ENCODE assay signal across 19 mouse cellular contexts in the genomic region with DNA sequence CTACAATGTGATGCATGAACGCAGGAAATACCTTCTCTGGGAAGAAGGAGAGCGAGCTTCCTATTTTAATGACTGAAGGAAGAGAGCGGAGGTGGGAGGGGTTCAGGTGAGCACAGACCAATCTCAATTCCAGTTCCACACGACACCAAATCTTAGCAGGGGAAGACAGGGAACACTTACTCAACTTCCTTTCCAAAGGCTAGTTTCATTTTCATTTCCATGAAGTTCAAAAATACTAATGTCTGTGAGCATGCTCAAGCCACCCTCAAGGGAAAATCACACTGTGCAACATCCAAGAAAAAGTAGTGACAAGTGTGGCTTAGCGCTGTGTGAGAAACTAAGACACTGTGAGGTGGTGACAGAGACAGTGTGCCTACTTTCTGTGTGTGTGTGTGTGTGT. TPM values are rescaled to one million over a fixed set of nuclear protein-coding genes. Genes with fewer than 3 reads are reported as not detected.
A peak's percentile ranks its signal among the peaks of the same experiment; 100 is the strongest.
DNase-seq lines count a peak whose midpoint lies in the region; ATAC-seq and TF ChIP-seq lines count a peak whose summit lies in the region.
"Had no signal": no experiment of that assay in that cellular context is flagged by ENCODE, and none has a peak within 500 bp of the region (broad histone marks: within the 10 kb centered on the region; RNA-seq: fewer than 3 reads in every experiment).

No protein-coding gene starts in this region.

- peaks cover 12% of the 10 kb centered on the region for H3K36me3 ChIP-seq in liver, embryonic 16.5 days (ENCODE audit: control insufficient read depth, insufficient read depth)
- H3K36me3 ChIP-seq in liver, embryonic 11.5 days (ENCODE audit: control insufficient read depth, insufficient read depth, low read length) = peaks cover 9% of the 10 kb centered on the region

- H3K4me1 ChIP-seq in liver, embryonic 16.5 days (ENCODE audit: control insufficient read depth, low read depth, low read length) = peaks cover 8% of the 10 kb centered on the region
- H3K4me1 ChIP-seq in liver, embryonic 11.5 days (replicated peaks; ENCODE audit: control insufficient read depth, insufficient read depth, low read length) = no peaks in the 10 kb centered on the region
- H3K4me1 ChIP-seq: midbrain, embryonic 13.5 days; neural tube, embryonic 13.5 days had no signal

- H3K27me3 ChIP-seq in liver, embryonic 16.5 days (ENCODE audit: control insufficient read depth, insufficient read depth, low read depth, low read length) = no peaks in the 10 kb centered on the region
- H3K27me3 ChIP-seq in liver, embryonic 11.5 days (replicated peaks; ENCODE audit: control insufficient read depth, insufficient read depth, low read length) = no peaks in the 10 kb centered on the region
- H3K27me3 ChIP-seq: CH12.LX; heart, embryonic 15.5 days; limb, embryonic 12.5 days; midbrain, embryonic 13.5 days; neural tube, embryonic 13.5 days had no signal

- DNase-seq in gastrocnemius, adult 2 months = no peak
- DNase-seq in gastrocnemius, postnatal 14 days = no peak
- DNase-seq in liver, embryonic 11.5 days (ENCODE audit: low spot score) = no peak
- peak; percentile 55 for DNase-seq in induced T-regulatory cell, adult 2 months (ENCODE audit: low read depth)
- no peak for DNase-seq in layer of hippocampus, adult 11-12 months (ENCODE audit: low spot score)
- DNase-seq in adrenal gland, postnatal 25 days = no peak
- DNase-seq: cerebellum, adult 9-10 months; kidney, postnatal 4 days; lung, adult 2 months; lung, postnatal 4 days; right cerebral cortex, adult 18-20 months; thymus, postnatal 25 days had no signal

- H3K4me2 ChIP-seq in liver, embryonic 16.5 days (ENCODE audit: low read depth, low read length) = no peak overlapping the region
- no peak overlapping the region for H3K4me2 ChIP-seq in liver, embryonic 11.5 days
- H3K4me2 ChIP-seq: heart, embryonic 15.5 days; limb, embryonic 12.5 days; midbrain, embryonic 13.5 days; neural tube, embryonic 13.5 days had no signal

- no peak for TF ChIP-seq CTCF in gastrocnemius, adult 2 months (IDR thresholded peaks at IDR 0.05)

- H3K9ac ChIP-seq in liver, embryonic 16.5 days (ENCODE audit: low read depth, low read length) = no peak overlapping the region
- H3K9ac ChIP-seq in liver, embryonic 11.5 days (ENCODE audit: low read depth, low read length) = no peak overlapping the region
- H3K9ac ChIP-seq: heart, embryonic 15.5 days; limb, embryonic 12.5 days; midbrain, embryonic 13.5 days; neural tube, embryonic 13.5 days had no signal

- no peaks in the 10 kb centered on the region for H3K9me3 ChIP-seq in liver, embryonic 16.5 days (replicated peaks; ENCODE audit: control insufficient read depth, low read length)
- H3K9me3 ChIP-seq in liver, embryonic 11.5 days (ENCODE audit: control insufficient read depth, low read length) = no peaks in the 10 kb centered on the region
- H3K9me3 ChIP-seq: heart, embryonic 15.5 days; limb, embryonic 12.5 days; midbrain, embryonic 13.5 days; neural tube, embryonic 13.5 days had no signal

- no peak overlapping the region for H3K4me3 ChIP-seq in gastrocnemius, adult 2 months
- no peak overlapping the region for H3K4me3 ChIP-seq in liver, embryonic 16.5 days (ENCODE audit: low read depth, low read length)
- no peak overlapping the region for H3K4me3 ChIP-seq in liver, embryonic 11.5 days (ENCODE audit: low read depth, low read length)
- H3K4me3 ChIP-seq: heart, embryonic 15.5 days; limb, embryonic 12.5 days; midbrain, embryonic 13.5 days; neural tube, embryonic 13.5 days had no signal

- intact Hi-C loops in gastrocnemius, adult 2 months (cut with DNase I) = no loop called here
- intact Hi-C loops in gastrocnemius, postnatal 14 days (cut with DNase I; ENCODE audit: low total_unique reads) = no loop called here

- H3K27ac ChIP-seq in gastrocnemius, adult 2 months = peak overlapping the region; percentile 53
- peak overlapping the region; percentile 7; the same call in 1 of the 2 replicates for H3K27ac ChIP-seq in liver, embryonic 16.5 days (ENCODE audit: low read length)
- no peak overlapping the region for H3K27ac ChIP-seq in liver, embryonic 11.5 days (ENCODE audit: low read depth, low read length)
- H3K27ac ChIP-seq: heart, embryonic 15.5 days; limb, embryonic 12.5 days; midbrain, embryonic 13.5 days; neural tube, embryonic 13.5 days had no signal

- 71% methylated on average over 5 of the region's 5 CpGs for WGBS in liver, embryonic 16.5 days (ENCODE audit: insufficient replicate concordance)
- 86% methylated on average over 5 of the region's 5 CpGs for WGBS in liver, embryonic 11.5 days

- no peak for ATAC-seq in liver, embryonic 16.5 days (ENCODE audit: low read depth)
- no peak for ATAC-seq in liver, embryonic 11.5 days (replicated peaks; ENCODE audit: low FRiP score)
- ATAC-seq: forebrain, embryonic 16.5 days; midbrain, embryonic 13.5 days had no signal

RNA-seq across cellular contexts. Expression of a gene that starts 30.4 kb away (rescaled TPM):
- total RNA-seq in gastrocnemius, adult 2 months (2021) = 100 to 1,000 TPM; 182 to 201 TPM
- 10 to 100 TPM; 79.7 to 85.1 TPM for total RNA-seq in gastrocnemius, postnatal 14 days (2021)
- 14.3 and 16.8 TPM in 2 replicates for polyA plus RNA-seq in liver, embryonic 16.5 days (2015; fragmentation: Nextera tagmentation; extraction: Ambion mirVana)
- 19.2 and 22.7 TPM in 2 replicates for polyA plus RNA-seq in liver, embryonic 11.5 days (2014; fragmentation: Nextera tagmentation; extraction: Ambion mirVana)
- 170 and 180 TPM in 2 replicates for total RNA-seq in adrenal gland, postnatal 25 days (2021)

RNA-seq across cellular contexts. Expression of a gene that starts 47.9 kb away (rescaled TPM):
- total RNA-seq in gastrocnemius, adult 2 months (2021) = 10 to 100 TPM; 68.3 to 71.2 TPM
- 10 to 100 TPM; 79.1 to 81.2 TPM for total RNA-seq in gastrocnemius, postnatal 14 days (2021)
- polyA plus RNA-seq in liver, embryonic 16.5 days (2015; fragmentation: Nextera tagmentation; extraction: Ambion mirVana) = 105 and 114 TPM in 2 replicates
- polyA plus RNA-seq in liver, embryonic 11.5 days (2014; fragmentation: Nextera tagmentation; extraction: Ambion mirVana) = 305 and 315 TPM in 2 replicates
- total RNA-seq in adrenal gland, postnatal 25 days (2021) = 86.4 and 87.9 TPM in 2 replicates
